Mouse (Mus musculus) ES-E14 (cell line): ENCODE measurements around the gene Gm21921. TPM values are rescaled to one million over a fixed set of nuclear protein-coding genes. Genes with fewer than 3 reads are reported as not detected.
"Not testable (repeated sequence)": the region's sequence is repeated elsewhere in the genome, so short reads cannot be mapped to it uniquely, and the experiment has no call there.

ENCODE experiments used
- DNase-seq: peaks from one replicate; pipeline ENCODE4 v3.0.0-alpha.2; 2013; ENCODE audit warnings: low read depth, low spot score
- H3K27ac ChIP-seq: 2 replicates; pipeline ENCODE4 v1.5.1; 2012; ENCODE audit warnings: low read depth, mild to moderate bottlenecking, low read length, moderate library complexity, mixed read lengths; ENCODE audit not compliant: poor library complexity, insufficient read depth, severe bottlenecking
- H3K36me3 ChIP-seq: 2 replicates; pipeline ENCODE4 v1.6.1; 2012; ENCODE audit warnings: mild to moderate bottlenecking, low read length, moderate library complexity, mixed read lengths; ENCODE audit not compliant: control insufficient read depth, poor library complexity, insufficient read depth, severe bottlenecking
- H3K4me1 ChIP-seq, 2 experiments: fragments of 150-350 bp in 1 of 2; sonication (generic) in 1 of 2; 2 replicates each; pipeline ENCODE4 v1.6.1; 2012; ENCODE audit warnings: low read length in 2 of 2, mild to moderate bottlenecking in 1 of 2, mixed read lengths in 1 of 2; ENCODE audit not compliant: control insufficient read depth in 2 of 2, insufficient read depth in 2 of 2, poor library complexity in 1 of 2
- H3K4me3 ChIP-seq, 2 experiments: fragments of 150-350 bp in 1 of 2; sonication (generic) in 1 of 2; 2 replicates each; pipeline ENCODE4 v1.5.1; 2012; ENCODE audit warnings: low read length in 2 of 2, low read depth in 1 of 2, mild to moderate bottlenecking in 1 of 2, mixed read lengths in 1 of 2; ENCODE audit not compliant: insufficient read depth in 1 of 2, poor library complexity in 1 of 2, severe bottlenecking in 1 of 2
- H3K9ac ChIP-seq: 2 replicates; pipeline ENCODE4 v1.6.1; 2012; ENCODE audit warnings: low read depth, mild to moderate bottlenecking, low read length, mixed read lengths; ENCODE audit not compliant: poor library complexity, insufficient read depth, severe bottlenecking
- H3K9me3 ChIP-seq: fragments of 150-350 bp; sonication (generic); 2 replicates; pipeline ENCODE4 v1.6.1; 2012; ENCODE audit warnings: low read depth, mild to moderate bottlenecking, low read length; ENCODE audit not compliant: control insufficient read depth, insufficient read depth
- in situ Hi-C, 2 experiments: fragments of 600-800 bp; cut with MboI; formaldehyde crosslinking; loops; one replicate each; pipeline ENCODE4 v1.15.1; 2025; ENCODE audit warnings: low sequenced_read_pairs in 2 of 2, inconsistent platforms in 1 of 2; ENCODE audit not compliant: unreplicated experiment in 2 of 2
- total RNA-seq: library from RNA; depleted of rRNA; stranded (reverse); fragments of 300-350 nt; gene quantifications from 2 replicates; pipeline ENCODE4 v1.2.3, GENCODE M21; 2012; rRNA removed

Gm21921 gene
- total RNA-seq, result not detected in 2 replicates

GRCm38 (mm10) chrY:24796143-24796542, at the start of gene Gm21921:
Gm21921 (minus strand) TSS chrY:24796243.
- DNase-seq, H3K9ac ChIP-seq, H3K27ac ChIP-seq, H3K4me3 ChIP-seq, H3K36me3 ChIP-seq, in situ Hi-C loops, H3K4me1 ChIP-seq, H3K9me3 ChIP-seq: not testable (repeated sequence)
